Mouse (Mus musculus) stomach, embryonic 14.5 days (tissue): Measurements from ENCODE around the gene Ret. TPM values are rescaled to one million over a fixed set of nuclear protein-coding genes. Genes with fewer than 3 reads are reported as not detected.

Source experiments
- ATAC-seq: fragments of 200-750 bp; cut with Nextera tagmentation; 2 replicates; pipeline ENCODE4 v1.8.0; 2017; ENCODE audit warnings: low read depth, moderate TSS enrichment; ENCODE audit not compliant: insufficient number of reproducible peaks, insufficient read depth, low FRiP score
- H3K27ac ChIP-seq: fragments of 300-500 bp; sonication (generic); 2 replicates; pipeline ENCODE4 v1.5.1; 2014; ENCODE audit warnings: mild to moderate bottlenecking, low read length, moderate library complexity, mixed read lengths
- H3K27me3 ChIP-seq: fragments of 300-500 bp; sonication (generic); 2 replicates; pipeline ENCODE4 v1.6.1; 2014; ENCODE audit warnings: low read length, control low read depth, mixed read lengths; ENCODE audit not compliant: control insufficient read depth, insufficient read depth
- H3K36me3 ChIP-seq: fragments of 300-500 bp; sonication (generic); 2 replicates; pipeline ENCODE4 v1.6.1; 2014; ENCODE audit warnings: mild to moderate bottlenecking, control low read depth, low read length, moderate library complexity, mixed read lengths; ENCODE audit not compliant: control insufficient read depth, insufficient read depth
- H3K4me1 ChIP-seq: fragments of 300-500 bp; sonication (generic); 2 replicates; pipeline ENCODE4 v1.6.1; 2014; ENCODE audit warnings: low read length, control low read depth, mixed read lengths; ENCODE audit not compliant: control insufficient read depth, insufficient read depth
- H3K4me2 ChIP-seq: fragments of 300-500 bp; sonication (generic); replicated peaks from 2 replicates; pipeline ENCODE4 v1.6.1; 2014; ENCODE audit warnings: low read depth, low read length, control low read depth
- H3K4me3 ChIP-seq: fragments of 300-500 bp; sonication (generic); 2 replicates; pipeline ENCODE4 v1.5.1; 2014; ENCODE audit warnings: low read depth, low read length, control low read depth
- H3K9ac ChIP-seq: fragments of 300-500 bp; sonication (generic); replicated peaks from 2 replicates; pipeline ENCODE4 v1.6.1; 2014; ENCODE audit warnings: low read depth, mild to moderate bottlenecking, control low read depth, low read length, moderate library complexity, mixed read lengths
- H3K9me3 ChIP-seq: fragments of 300-500 bp; sonication (generic); 2 replicates; pipeline ENCODE4 v1.6.1; 2016; ENCODE audit warnings: low read depth, low read length, control low read depth; ENCODE audit not compliant: control insufficient read depth
- WGBS: fragments of 180-500 bp; shearing (Covaris S2); extraction: QIAGEN DNeasy Blood & Tissue Kit; methylation state at CpG from one replicate; pipeline ENCODE4 v1.1.7; 2014; 5-methylcytosine and 5-hydroxymethylcytosine counted together
- polyA plus RNA-seq: library from polyadenylated mRNA; unstranded; fragments of >200 nt; fragmentation: Nextera tagmentation; extraction: Ambion mirVana; gene quantifications from 2 replicates; pipeline ENCODE4 v1.2.1, GENCODE M21; 2014

The Ret gene
- polyA plus RNA-seq, 1 experiment from 2014 or later, result 15.0 TPM

DNA sequence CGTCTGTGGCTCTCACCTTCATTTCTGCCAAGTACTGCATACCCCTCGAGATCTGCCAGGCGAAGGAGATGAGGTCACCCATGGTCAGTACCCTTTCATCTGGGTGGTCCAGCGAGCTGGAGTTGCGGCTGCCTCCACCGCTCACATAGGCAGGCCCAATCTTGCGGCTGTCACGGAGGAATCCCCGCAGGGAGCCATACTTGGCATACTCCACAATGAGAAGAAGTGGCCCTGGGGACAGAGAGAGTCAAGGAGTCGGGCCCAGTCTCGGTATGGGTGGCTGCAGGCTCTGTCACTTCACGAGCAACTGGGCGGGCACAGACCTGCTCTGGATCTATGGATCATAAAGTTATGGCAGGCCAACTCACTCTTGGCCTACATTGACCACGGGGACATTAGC is 29.4 kb downstream of the Ret start:
- no peak for ATAC-seq
- Histone ChIP-seq H3K36me3 (no peaks in the 10 kb centered on the region), H3K4me2 (no peak overlapping the region), H3K4me3 (no peak overlapping the region), H3K27me3 (no peaks in the 10 kb centered on the region), H3K4me1 (no peaks in the 10 kb centered on the region), H3K27ac (no peak overlapping the region), H3K9me3 (no peaks in the 10 kb centered on the region), H3K9ac (no peak overlapping the region)
- 85% methylated on average over 14 of the region's 14 CpGs for WGBS

GRCm38 (mm10) chr6:118167013-118167412 is 30.5 kb downstream of the Ret start:
- no peak overlapping the region for H3K4me3 ChIP-seq
- H3K4me1 ChIP-seq, result no peaks in the 10 kb centered on the region
- no peaks in the 10 kb centered on the region for H3K27me3 ChIP-seq
- no peaks in the 10 kb centered on the region for H3K9me3 ChIP-seq
- no peak for ATAC-seq
- no peak overlapping the region for H3K27ac ChIP-seq
- 83% methylated on average over 9 of the region's 9 CpGs for WGBS
- no peak overlapping the region for H3K9ac ChIP-seq
- no peak overlapping the region for H3K4me2 ChIP-seq
- no peaks in the 10 kb centered on the region for H3K36me3 ChIP-seq

GRCm38 (mm10) chr6:118165516-118165915 is 32.0 kb downstream of the Ret start:
- WGBS, result 91% methylated on average over 1 of the region's 1 CpGs
- Histone ChIP-seq H3K27ac (no peak overlapping the region), H3K4me3 (no peak overlapping the region), H3K9ac (no peak overlapping the region), H3K4me2 (no peak overlapping the region), H3K4me1 (no peaks in the 10 kb centered on the region), H3K36me3 (no peaks in the 10 kb centered on the region), H3K27me3 (no peaks in the 10 kb centered on the region), H3K9me3 (no peaks in the 10 kb centered on the region)
- ATAC-seq, result no peak

DNA sequence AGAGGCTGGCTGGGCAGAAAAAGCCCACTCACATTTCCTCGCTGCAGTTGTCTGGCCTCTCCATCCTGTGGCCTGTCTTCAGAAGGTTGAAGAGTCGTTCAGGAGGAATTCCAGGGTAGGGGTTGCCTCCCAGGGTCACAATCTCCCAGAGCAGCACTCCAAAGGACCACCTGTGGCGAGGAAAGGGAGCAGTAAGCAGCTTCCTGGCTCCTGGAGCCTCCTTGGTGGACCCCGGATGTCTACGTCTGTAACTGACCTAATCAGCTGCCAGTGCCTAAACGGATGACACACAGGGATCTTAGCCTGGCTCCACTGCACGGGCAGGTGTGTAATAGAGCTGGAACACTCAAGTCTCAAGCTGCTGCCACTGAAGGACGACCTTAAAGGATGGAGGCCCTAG is 32.8 kb downstream of the Ret start:
- WGBS, result 63% methylated on average over 8 of the region's 8 CpGs
- Histone ChIP-seq H3K36me3 (no peaks in the 10 kb centered on the region), H3K27ac (no peak overlapping the region), H3K4me1 (no peaks in the 10 kb centered on the region), H3K4me2 (no peak overlapping the region), H3K9me3 (no peaks in the 10 kb centered on the region), H3K4me3 (no peak overlapping the region), H3K27me3 (no peaks in the 10 kb centered on the region), H3K9ac (no peak overlapping the region)
- no peak for ATAC-seq

GRCm38 (mm10) chr6:118163086-118163485 is 34.4 kb downstream of the Ret start:
- no peak overlapping the region for H3K4me3 ChIP-seq
- H3K27ac ChIP-seq, result no peak overlapping the region
- 87% methylated on average over 2 of the region's 2 CpGs for WGBS
- no peak for ATAC-seq
- H3K4me1 ChIP-seq, result no peaks in the 10 kb centered on the region
- no peak overlapping the region for H3K4me2 ChIP-seq
- H3K27me3 ChIP-seq, result no peaks in the 10 kb centered on the region
- H3K9ac ChIP-seq, result no peak overlapping the region
- no peaks in the 10 kb centered on the region for H3K36me3 ChIP-seq
- no peaks in the 10 kb centered on the region for H3K9me3 ChIP-seq

- Histone ChIP-seq H3K9me3 (no peaks in the 10 kb centered on the region), H3K27me3 (no peaks in the 10 kb centered on the region), H3K27ac (no peak overlapping the region), H3K4me3 (no peak overlapping the region), H3K4me1 (no peaks in the 10 kb centered on the region), H3K36me3 (no peaks in the 10 kb centered on the region), H3K4me2 (no peak overlapping the region), H3K9ac (no peak overlapping the region)
- ATAC-seq, result no peak
- WGBS, result 89% methylated on average over 12 of the region's 12 CpGs
These were observed 34.9 kb downstream of the Ret start for GRCm38 (mm10) chr6:118162457-118163082.

DNA sequence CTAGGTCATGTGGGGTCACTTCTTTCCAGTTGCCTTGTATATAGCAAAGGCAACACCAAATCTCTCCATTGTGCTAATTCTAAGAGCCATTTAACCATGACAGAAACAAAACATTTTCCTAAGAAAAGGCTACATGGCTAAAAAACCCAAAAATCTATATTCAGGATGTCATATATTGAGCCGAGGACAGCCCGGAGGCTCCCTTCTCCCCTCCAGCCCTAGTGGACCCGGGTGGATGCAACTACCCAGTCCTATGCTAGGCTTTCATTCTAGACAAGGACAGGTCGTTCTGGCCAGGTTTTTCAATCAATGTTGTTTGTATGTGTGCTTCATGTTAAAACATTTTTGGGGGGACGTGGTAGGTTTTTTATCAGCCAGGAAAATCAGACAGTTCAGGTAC is 44.4 kb downstream of the Ret start:
- Histone ChIP-seq H3K9ac (no peak overlapping the region), H3K9me3 (no peaks in the 10 kb centered on the region), H3K27ac (no peak overlapping the region), H3K36me3 (no peaks in the 10 kb centered on the region), H3K4me3 (no peak overlapping the region), H3K4me2 (no peak overlapping the region), H3K27me3 (no peaks in the 10 kb centered on the region), H3K4me1 (no peaks in the 10 kb centered on the region)
- 90% methylated on average over 5 of the region's 5 CpGs for WGBS
- ATAC-seq, result no peak

DNA sequence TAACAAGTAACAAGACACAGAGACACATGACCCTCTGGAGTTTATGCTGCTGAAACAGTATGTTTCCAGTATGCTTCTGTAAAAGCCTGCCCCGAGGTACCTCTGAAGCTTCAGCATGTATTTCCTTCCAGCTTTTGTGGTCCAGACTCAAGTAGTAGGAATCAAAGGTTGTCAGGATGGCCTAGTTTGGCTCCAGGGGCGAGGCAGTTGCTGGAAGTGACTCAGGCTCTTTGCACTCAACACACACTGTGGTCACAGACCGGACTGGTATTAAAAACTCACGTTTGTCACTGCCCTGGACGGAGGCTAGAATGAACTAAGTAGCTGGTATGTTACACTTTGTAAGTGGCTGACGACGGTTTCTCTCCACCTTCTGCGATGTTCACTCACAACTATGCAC is 46.5 kb downstream of the Ret start:
- Histone ChIP-seq H3K36me3 (no peaks in the 10 kb centered on the region), H3K9me3 (no peaks in the 10 kb centered on the region), H3K4me1 (no peaks in the 10 kb centered on the region), H3K4me3 (no peak overlapping the region), H3K27me3 (no peaks in the 10 kb centered on the region), H3K27ac (no peak overlapping the region), H3K9ac (no peak overlapping the region), H3K4me2 (no peak overlapping the region)
- WGBS, result 74% methylated on average over 8 of the region's 8 CpGs
- ATAC-seq, result no peak

DNA sequence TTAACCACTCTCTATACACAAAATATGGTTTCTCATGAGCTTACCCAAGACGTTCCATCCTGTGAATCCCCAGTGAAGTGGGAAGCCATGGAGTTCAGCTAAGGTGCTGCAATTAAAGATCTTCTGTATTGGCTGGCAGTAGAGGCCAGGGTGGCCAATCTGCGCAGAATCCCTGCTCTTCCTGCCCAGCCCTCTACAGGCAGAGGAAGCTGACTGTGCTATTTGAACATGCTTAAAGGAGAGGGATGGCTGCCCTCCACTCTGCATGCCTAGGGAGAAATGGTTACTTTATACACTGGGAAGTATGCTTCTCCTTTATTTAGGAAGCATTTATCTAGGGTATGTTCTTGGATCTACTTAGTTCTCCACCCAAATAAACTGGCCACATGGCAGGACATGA is 47.0 kb downstream of the Ret start:
- no peaks in the 10 kb centered on the region for H3K4me1 ChIP-seq
- ATAC-seq, result no peak
- H3K27me3 ChIP-seq, result no peaks in the 10 kb centered on the region
- H3K36me3 ChIP-seq, result no peaks in the 10 kb centered on the region
- H3K4me3 ChIP-seq, result no peak overlapping the region
- 79% methylated on average over 2 of the region's 2 CpGs for WGBS
- H3K9me3 ChIP-seq, result no peaks in the 10 kb centered on the region
- no peak overlapping the region for H3K27ac ChIP-seq
- no peak overlapping the region for H3K9ac ChIP-seq
- H3K4me2 ChIP-seq, result no peak overlapping the region
